In the genomic region with DNA sequence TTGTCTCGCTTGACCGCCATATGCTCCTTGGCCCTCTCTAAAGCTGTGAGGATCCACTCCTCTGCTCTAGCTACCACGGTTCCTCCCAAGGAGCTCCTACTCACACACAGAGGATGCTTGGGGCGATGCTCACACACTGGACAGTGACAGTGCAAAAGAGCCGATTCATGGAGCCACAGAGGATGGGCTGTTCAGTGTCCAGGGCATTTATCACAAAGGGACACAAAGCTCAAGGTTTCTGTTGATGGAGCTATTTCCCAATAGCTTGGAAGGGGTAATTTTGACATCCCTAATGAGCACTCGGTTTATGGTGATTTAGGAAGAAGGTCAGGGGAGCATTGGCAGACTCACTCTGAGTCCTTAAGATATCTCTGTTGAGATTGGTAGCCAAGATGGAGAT, we compare ENCODE assay signal across 17 mouse cellular contexts.
"Had no signal": no experiment of that assay in that cellular context is flagged by ENCODE, and none has a peak within 500 bp of the region (broad histone marks: within the 10 kb centered on the region; RNA-seq: fewer than 3 reads in every experiment).

No protein-coding gene starts in this region.

- H3K4me3 ChIP-seq: neural tube, embryonic 12.5 days; neural tube, embryonic 13.5 days; neural tube, embryonic 15.5 days; stomach, embryonic 15.5 days had no signal

- DNase-seq: retina, postnatal 1 day; right cerebral cortex, adult 18-20 months; right cerebral cortex, postnatal 14 days; right cerebral cortex, postnatal 25 days; right cerebral cortex, postnatal 4 days; spleen, adult 18-20 months; thymus, adult 18-20 months; thymus, adult 2 months; thymus, postnatal 14 days; thymus, postnatal 25 days; thymus, postnatal 36 days; thymus, postnatal 4 days had no signal

- H3K4me2 ChIP-seq: neural tube, embryonic 12.5 days; neural tube, embryonic 13.5 days; neural tube, embryonic 15.5 days; stomach, embryonic 15.5 days had no signal

- H3K27ac ChIP-seq: neural tube, embryonic 12.5 days; neural tube, embryonic 13.5 days; neural tube, embryonic 15.5 days; stomach, embryonic 15.5 days; stomach, postnatal 0 days had no signal

- H3K9me3 ChIP-seq: neural tube, embryonic 12.5 days; neural tube, embryonic 13.5 days; neural tube, embryonic 15.5 days; stomach, embryonic 15.5 days had no signal

- H3K9ac ChIP-seq: neural tube, embryonic 12.5 days; neural tube, embryonic 13.5 days; neural tube, embryonic 15.5 days; stomach, embryonic 15.5 days had no signal

- H3K27me3 ChIP-seq: stomach, embryonic 15.5 days had no signal

- H3K36me3 ChIP-seq: neural tube, embryonic 12.5 days; neural tube, embryonic 13.5 days; neural tube, embryonic 15.5 days; stomach, embryonic 15.5 days had no signal
